Mouse (Mus musculus) MEL (cell line): ENCODE results near the gene Sebox.

ENCODE experiments used
- CHD1 ChIP-seq: IDR thresholded peaks from 2 replicates; pipeline ENCODE4 v1.6.1; 2012; ENCODE audit warnings: low read depth, mild to moderate bottlenecking, inconsistent platforms, low read length, improper control_type of control experiment
- CHD2 ChIP-seq: IDR thresholded peaks from 2 replicates; pipeline ENCODE4 v1.6.1; 2011; ENCODE audit warnings: low read length, improper control_type of control experiment
- CTCF ChIP-seq, 3 experiments: IDR thresholded peaks in 2 of 3; conservative IDR thresholded peaks in 1 of 3; 2 replicates each; pipeline ENCODE4 v1.5.1; 2011 to 2012; ENCODE audit warnings: low read length in 3 of 3, low read depth in 2 of 3, mild to moderate bottlenecking in 2 of 3, improper control_type of control experiment in 1 of 3, inconsistent platforms in 1 of 3, mixed read lengths in 1 of 3, moderate library complexity in 1 of 3; ENCODE audit not compliant: control insufficient read depth in 1 of 3, insufficient read depth in 1 of 3, poor library complexity in 1 of 3, severe bottlenecking in 1 of 3
- EP300 ChIP-seq, 2 experiments: IDR thresholded peaks; 2 replicates each; pipeline ENCODE4 v1.6.1; 2011; ENCODE audit warnings: improper control_type of control experiment in 2 of 2, low read length in 2 of 2, low read depth in 1 of 2, mild to moderate bottlenecking in 1 of 2
- MAX ChIP-seq: IDR thresholded peaks from 2 replicates; pipeline ENCODE4 v1.6.1; 2011; ENCODE audit warnings: low read length, improper control_type of control experiment
- MYB ChIP-seq: IDR thresholded peaks from 2 replicates; pipeline ENCODE4 v1.6.1; 2011; ENCODE audit warnings: mild to moderate bottlenecking, low read depth, low read length, improper control_type of control experiment
- POLR2A ChIP-seq, 2 experiments: IDR thresholded peaks; 2 replicates each; pipeline ENCODE4 v1.6.1; 2011 to 2012; ENCODE audit warnings: low read length in 2 of 2, mild to moderate bottlenecking in 2 of 2, control low read depth in 1 of 2, improper control_type of control experiment in 1 of 2, low read depth in 1 of 2, moderate library complexity in 1 of 2; ENCODE audit not compliant: control insufficient read depth in 1 of 2, insufficient read depth in 1 of 2, poor library complexity in 1 of 2
- TBP ChIP-seq: IDR thresholded peaks from 2 replicates; pipeline ENCODE4 v1.8.0; 2011; ENCODE audit warnings: low read depth, low read length, improper control_type of control experiment
- ZC3H11A ChIP-seq: IDR thresholded peaks from 2 replicates; pipeline ENCODE4 v1.6.1; 2012; ENCODE audit warnings: low read depth, mild to moderate bottlenecking, inconsistent platforms, low read length, improper control_type of control experiment
- ZNF384 ChIP-seq: IDR thresholded peaks from 2 replicates; pipeline ENCODE4 v1.6.1; 2012; ENCODE audit warnings: low read depth, mild to moderate bottlenecking, inconsistent platforms, low read length, improper control_type of control experiment

DNA sequence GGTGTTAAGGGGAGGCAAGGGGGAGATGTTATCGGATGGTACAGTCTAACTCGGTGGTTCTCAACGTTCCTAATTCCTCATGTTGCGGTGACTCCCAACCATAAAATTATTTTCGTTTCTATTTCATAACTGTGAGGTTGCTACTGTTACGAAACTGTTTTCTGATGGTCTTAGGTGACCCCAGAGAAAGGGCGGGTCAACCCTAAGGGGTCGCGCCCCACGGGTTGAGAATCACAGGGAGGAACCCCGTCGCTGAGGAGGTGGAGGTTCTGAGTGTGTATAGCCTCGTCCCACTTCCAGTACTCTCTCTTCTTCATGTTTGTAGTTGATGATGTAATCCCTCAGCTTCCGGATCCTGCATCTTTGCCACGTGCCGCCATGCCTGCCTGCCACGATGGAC, 44.5 kb upstream of the Sebox start:
- no peak for TF ChIP-seq EP300 (IDR thresholded peaks at IDR 0.05; ENCODE audit: low read depth in 1 of 2, low read length in 2 of 2)
- TF ChIP-seq ZC3H11A = no peak
- no peak for TF ChIP-seq MYB
- no peak for TF ChIP-seq CHD2
- no peak for TF ChIP-seq MAX
- TF ChIP-seq ZNF384 = no peak
- no peak for TF ChIP-seq CTCF (IDR thresholded peaks at IDR 0.05 in 2 of 3, conservative IDR thresholded peaks at IDR 0.05 in 1 of 3; ENCODE audit: control insufficient read depth in 1 of 3, insufficient read depth in 1 of 3, low read depth in 2 of 3, low read length in 3 of 3, poor library complexity in 1 of 3, severe bottlenecking in 1 of 3)
- TF ChIP-seq POLR2A (IDR thresholded peaks at IDR 0.05; ENCODE audit: control insufficient read depth in 1 of 2, insufficient read depth in 1 of 2, low read depth in 1 of 2, low read length in 2 of 2, poor library complexity in 1 of 2) = no peak
- no peak for TF ChIP-seq CHD1
- TF ChIP-seq TBP = no peak
